Mouse (Mus musculus): ENCODE data around the gene Trank1.

Trank1 gene

DNA sequence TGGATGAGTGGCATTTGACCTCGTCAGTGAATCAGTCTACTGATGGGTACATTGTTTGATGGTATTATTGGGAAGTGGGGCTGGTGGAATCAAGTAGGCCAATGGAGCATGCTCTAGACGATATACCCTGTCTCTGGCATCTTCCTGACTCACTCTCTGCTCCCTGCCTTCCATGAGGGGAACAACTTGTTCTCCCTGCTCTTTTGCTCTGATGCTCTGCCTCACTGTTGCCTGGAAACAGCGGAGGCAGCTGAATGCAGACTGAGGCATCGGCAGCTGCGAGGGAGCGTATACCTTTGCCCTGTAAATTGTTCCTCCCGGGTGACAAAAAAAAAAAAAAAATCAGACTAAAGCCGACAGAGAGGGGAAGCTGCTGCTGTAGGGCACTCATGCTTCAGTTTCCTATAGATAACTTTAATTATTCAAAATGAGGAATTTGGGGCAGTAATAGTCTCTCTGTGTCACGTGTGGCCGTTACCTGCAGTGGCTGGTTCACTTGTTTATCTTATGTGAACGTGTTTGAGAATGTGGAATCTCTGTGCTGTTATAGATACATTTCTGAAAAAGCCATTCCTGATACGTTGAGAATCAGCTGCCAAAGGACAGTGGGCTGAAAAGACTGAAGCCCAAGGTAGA, 9.2 kb upstream of the Trank1 start:
- no peak for DNase-seq (ENCODE audit: low read depth, low spot score)

DNA sequence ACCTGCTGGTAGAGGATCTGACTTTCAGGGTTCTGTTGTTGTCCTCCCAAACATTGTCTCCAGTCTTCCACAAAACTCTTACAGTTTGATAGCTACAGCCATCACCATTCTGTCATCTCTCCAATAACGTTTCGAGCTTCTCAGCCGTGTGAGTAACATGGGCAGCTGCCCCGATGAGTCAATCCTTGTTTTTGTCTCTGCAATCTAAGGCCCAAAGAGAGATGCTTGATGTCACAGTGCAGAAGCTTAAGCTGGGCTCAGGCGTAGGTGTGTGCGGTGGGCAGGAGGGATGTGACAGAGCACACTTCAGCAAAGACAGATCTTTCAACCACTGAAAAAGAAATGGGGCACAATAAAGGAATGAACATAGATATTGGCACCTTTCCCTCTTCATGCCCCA, 7.5 kb upstream of the Trank1 start:
- no peak for DNase-seq (ENCODE audit: low read depth, low spot score)

DNA sequence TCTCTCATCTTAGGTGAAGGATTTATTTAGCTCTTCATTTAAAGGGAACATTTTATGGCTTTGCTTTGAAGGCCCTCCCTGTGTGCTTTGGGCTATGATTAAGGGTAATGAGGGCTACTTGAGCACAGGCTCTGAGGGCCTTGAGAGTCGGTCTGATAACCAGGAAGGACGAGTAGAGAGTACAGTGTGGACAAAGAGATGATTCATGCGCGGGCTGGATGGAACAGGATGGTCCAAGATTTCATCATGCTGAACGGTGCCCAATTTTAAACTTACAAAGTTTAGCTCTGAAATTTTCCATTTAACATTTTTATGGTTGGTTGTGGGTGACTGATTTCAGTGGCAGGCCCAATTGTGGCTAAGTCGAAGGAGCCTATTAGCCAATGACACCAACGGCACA, 5.4 kb upstream of the Trank1 start:
- no peak for DNase-seq (ENCODE audit: low read depth, low spot score)

DNA sequence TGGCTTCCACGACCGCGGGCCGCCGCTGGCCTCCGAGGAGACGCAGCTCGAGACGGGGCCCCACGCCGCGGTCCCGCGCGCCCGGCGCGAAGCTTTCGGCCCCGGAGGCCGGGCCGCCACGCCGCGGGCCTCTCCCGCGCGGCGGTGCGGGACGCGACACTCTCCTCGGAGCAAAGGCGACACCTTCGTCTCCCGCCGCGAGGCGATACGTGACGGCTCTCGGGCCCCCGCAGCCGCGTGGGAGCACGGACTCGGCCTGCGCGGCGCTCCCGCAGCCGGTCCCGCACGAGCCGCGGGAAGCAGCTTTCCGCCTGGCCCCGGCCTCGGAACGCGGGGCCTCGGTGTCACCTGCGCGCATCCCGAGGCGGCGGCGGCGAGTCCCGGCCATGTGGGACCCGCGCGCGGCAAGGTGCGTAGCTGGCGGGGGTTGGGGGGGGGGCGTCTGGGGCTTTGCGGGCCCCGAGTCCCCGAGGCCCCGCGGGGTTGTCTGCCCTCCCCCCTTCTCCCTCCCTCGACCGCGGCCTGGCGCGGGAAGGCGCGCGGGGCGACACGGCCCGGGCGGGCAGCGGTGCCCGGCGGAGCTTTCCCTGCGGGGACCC, 403 bp downstream of the Trank1 start:
- DNase-seq (ENCODE audit: low read depth, low spot score) = no peak

DNA sequence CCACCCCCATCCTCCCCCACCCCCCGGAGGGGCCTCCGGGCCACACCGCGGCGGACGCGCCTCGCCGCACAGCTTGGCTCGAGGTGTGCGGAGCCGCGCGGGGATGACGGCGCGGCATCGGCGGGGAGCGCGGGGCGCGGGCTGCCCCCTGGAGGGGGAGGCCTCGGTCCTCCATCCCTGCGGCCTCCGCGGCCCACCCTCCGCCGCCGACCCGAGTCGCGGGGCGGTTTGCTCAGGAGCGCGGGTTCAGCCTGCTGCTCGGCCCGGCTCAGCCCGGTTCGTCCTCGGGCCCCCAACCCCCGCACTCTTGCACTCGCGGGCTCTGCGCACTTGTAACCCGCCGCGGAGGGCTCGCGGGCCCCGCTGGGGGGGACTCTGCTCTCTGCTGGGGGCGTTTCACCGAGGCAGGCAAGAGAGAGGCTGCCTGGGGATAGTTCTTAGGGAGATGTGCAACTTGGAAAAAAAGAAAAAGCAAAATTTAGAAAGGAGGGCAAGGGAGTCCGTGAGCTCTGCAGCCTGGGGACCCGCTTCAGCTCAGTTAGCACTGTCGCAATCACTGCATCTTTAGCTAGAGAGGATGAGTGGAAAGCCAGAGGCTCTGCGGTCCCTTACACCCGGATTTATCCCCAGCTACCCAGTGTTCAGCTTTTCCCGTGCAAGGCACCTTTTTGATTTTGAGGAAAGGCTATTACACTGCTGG, 1.1 kb downstream of the Trank1 start:
- no peak for DNase-seq (ENCODE audit: low read depth, low spot score)

DNA sequence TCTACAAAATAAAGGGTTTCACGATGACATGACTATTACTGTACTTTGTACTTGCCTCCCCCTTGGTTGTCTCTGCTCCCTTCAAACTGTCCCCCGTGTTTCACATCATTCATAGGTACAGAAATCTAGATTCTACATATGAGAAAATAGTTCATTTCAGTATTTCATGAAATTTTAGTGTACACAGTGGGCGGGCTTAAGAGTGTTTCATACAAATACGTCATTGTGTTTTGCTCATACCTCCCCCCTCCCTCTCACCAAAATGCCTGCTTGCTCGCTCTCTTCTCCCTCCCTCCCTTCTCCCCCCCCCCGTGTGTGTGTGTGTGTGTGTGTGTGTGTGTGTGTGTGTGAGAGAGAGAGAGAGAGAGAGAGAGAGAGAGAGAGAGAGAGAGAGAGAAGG, 1.8 kb downstream of the Trank1 start:
- no peak for DNase-seq (ENCODE audit: low read depth, low spot score)

DNA sequence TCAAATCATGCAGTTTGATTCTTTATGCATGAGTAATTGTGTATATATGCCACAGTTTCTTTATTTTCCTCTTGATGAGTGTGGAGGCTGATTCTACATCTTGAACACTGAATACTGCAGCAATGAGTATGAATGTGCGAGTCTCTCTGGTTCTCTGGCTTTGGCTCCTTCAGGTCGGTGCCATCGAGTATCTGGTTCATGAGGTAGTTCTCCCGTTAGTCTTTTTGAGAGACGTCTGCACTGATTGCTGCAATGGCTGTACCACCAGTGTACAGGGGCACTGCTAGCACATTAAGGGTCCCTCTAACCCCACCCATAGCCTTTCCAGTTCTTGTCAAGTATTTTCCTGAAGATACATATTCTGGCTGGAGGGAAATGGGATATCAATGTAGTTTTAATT, 2.3 kb downstream of the Trank1 start:
- no peak for DNase-seq (ENCODE audit: low read depth, low spot score)

DNA sequence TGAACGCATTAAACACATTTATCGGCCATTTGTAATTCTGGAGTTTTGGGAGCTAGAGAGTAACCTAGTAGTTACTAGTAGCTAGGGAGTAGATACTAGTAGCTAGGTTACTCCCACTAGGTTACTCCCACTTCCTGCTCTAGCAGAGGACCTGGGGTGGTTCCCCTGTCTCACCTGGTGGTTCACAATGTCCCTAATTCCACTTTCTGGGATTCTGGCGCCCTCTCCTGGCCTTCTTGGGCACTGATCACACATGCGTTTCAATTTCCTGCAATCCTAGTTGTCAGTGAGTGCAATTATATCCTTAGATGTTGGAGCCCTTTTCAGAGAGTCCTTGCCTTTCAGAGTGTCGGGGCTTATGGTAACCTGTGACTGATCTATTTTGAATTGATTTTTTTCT, 2.7 kb downstream of the Trank1 start:
- no peak for DNase-seq (ENCODE audit: low read depth, low spot score)

DNA sequence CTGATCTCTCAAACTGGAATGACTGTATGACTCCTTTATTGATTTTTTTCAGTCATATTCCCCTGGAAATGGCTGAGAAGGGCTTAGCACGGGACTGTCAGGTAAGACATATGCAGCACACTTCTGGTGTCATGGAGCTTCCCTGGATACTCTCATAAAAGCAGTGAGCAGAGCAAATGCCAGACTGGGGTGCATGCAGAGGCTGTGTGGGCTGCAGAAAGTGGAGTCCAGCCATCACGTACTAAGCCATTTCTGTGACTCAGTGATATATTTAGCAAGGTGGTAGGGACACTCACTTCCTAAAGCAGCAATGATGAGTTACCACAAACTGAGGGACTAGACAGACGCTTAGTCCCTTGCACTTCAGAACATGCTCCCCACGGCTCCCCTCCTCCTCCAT, 9.4 kb downstream of the Trank1 start:
- DNase-seq (ENCODE audit: low read depth, low spot score) = no peak

DNA sequence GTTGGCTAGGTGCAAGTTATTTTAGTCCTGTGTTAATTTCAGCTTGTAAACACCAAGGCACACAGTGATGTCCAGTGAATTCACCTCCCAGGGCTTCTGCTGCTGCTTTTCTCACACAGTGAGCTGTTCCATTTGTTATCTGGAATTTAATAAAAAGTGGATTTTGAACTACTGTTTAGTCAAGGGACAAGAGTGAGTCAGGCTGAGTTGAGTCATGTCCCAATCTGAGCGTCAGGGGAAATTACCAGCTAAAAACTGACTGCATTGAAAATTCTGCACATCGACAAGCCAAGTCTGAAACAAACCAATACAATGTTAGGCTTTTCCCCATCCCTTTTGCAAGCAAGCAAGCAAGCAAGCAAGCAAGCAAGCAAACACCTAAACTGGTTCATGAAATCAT, 13.3 kb downstream of the Trank1 start:
- no peak for DNase-seq (ENCODE audit: low read depth, low spot score)

DNA sequence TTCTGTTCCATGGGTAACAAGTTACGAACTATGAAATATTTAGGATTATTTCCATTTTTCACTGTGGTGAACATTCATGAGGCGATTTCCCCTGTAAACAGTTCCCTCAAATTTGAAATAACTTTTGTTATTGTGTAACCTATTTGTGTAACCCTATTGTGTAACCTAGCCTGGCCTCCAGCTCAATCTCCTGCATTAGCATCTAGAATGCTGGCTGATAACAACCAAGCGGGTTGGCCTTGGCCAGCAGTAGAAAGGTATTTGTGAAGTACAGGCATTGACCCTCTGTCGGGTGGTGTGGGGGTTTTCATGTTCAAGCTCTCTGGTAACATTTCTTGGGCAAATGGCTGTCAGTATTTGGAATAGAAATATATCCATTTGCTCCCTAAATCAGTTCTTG, 18.3 kb downstream of the Trank1 start:
- DNase-seq (ENCODE audit: low read depth, low spot score) = no peak

DNA sequence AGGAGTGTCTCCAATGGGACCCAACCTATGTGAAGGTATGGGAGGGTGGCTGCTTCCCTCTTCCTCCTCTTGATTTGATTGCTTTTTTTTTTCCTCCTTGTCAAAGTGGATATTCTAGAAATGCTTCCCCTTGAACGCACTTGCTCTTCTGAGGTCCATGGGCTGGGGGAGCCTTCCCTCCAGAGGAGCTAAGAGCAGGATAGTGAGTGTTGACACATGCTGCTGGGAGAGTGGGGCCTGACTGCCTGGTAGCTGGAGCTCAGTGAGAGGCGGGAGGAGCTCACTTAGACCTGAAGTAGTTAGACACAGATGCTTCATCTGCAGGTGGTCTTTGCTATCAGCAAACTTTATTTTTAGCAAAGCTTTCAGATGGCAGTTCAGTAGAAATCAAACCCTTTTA, 22.3 kb downstream of the Trank1 start:
- DNase-seq (ENCODE audit: low read depth, low spot score) = no peak

DNA sequence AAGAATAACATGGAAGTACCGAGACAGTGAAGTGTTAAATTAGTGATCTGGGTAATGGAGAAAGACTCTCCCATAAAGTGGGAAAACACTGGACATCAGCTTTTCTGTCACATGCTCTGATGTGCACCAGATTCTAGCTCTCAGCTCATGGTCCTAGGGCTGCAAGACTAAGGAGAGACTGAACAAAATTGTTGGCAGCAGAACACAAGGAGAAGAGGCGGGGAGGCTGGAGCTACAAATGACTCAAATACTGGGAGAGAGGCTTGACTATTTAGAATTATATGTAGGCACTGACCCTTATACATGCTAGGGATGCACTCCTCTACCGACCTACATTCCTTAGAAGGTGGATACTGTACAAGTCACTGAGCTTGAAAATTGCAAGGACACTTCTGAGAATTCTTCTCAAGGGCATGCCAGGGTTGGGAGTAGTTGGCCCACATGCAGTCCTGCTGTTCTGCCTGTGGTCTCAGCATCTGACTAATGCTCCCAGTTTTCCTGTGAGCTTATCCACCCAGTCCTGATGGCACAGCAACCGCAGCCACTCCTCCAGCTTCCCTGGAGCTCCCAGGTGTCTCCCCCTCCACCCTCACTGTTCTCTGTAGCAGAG, 23.1 kb downstream of the Trank1 start:
- DNase-seq (ENCODE audit: low read depth, low spot score) = no peak

DNA sequence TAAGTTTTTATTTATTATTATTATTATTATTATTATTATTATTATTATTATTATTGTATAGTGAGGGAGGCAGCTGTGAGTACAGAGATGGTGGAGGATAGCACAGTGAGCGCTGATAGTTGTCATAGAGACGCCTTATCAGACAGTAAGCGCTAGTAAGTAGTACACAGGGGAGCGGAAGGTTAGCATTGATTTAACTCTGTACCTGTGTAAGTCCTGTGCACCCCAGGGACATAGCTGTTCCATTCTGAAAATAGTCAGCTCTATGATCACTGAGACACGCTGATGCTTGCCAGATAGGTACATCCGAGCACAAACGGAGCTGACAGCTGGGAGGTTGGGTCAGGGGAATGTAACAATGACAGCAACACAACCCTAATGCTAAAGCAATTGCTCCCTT, 39.7 kb downstream of the Trank1 start:
- no peak for DNase-seq (ENCODE audit: low read depth, low spot score)

DNA sequence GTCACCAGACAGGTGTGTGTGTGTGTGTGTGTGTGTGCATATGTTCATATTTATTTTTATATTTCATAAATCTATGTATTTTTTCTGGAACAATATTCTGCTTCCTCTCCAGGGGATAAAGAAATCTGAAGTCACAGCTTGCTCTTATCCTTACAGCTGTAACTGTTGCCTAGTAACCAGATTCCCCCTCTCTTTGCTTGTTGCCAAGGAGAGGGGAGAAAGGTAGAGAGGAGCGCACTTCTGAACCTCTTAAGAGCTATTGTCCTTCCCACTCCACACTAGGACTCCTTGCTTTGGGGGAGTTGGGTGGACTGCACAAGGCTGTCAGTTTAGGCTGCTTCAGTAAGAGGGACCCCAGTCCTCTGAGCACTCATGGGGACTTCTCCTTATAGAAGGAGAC, 40.1 kb downstream of the Trank1 start:
- DNase-seq (ENCODE audit: low read depth, low spot score) = peak; percentile 49

DNA sequence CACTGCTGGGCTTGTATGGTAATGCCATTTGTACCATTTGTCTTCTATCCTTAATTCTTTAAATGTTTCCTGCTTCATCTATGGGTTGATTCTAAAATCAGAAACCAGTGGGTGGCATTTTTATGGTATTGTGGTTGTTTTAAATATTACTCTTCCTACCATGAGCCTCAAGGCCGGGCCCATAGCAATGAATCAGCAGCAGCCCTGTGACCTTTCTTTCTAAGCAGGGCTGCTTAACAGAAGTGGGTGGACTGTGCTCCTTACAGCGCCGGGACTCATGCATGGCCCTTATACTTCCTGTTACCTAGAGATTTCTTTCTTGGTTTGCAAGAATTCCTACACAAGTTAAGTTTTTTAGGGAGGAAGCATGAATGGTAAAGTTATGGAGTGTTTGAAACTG, 41.1 kb downstream of the Trank1 start:
- DNase-seq (ENCODE audit: low read depth, low spot score) = peak; percentile 31

DNA sequence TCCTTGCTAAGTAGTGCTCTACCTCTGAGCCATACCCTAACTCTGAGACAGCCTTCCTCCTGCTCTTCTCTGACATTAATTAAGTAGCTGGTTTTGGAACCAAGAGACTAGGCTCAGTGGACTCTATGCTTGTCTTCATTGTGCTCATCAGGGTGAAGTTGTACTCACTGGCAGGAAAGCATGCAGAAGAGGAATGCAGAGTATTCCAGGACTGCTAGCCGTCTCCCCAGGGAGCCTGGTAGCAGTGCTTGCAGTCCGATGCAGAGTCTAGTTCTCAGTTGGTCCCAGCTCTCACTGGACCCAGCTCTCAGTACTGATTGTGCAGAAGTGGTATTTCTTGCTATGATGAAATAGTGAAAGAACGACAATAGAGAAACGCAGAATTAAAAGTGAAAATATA, 43.5 kb downstream of the Trank1 start:
- DNase-seq (ENCODE audit: low read depth, low spot score) = no peak

DNA sequence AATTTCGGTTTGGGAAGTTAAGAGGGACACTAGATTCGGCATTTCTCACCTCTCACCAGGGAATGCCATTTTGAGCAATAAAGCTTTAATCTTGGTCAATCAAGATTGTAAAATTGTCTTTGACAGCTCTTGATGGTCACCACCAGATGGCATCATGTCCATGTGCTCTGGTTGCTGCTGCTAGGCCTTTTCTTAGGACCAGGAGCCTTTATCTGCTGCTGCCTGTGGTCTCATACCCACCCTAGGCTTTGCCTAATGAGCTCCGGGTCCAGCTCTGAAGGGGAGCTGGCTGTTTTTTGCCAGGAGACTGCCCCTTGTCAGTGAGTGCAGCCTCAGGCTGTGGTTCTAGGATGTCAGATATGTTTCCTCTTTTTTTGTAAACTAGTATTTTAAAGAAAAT, 44.8 kb downstream of the Trank1 start:
- no peak for DNase-seq (ENCODE audit: low read depth, low spot score)

DNA sequence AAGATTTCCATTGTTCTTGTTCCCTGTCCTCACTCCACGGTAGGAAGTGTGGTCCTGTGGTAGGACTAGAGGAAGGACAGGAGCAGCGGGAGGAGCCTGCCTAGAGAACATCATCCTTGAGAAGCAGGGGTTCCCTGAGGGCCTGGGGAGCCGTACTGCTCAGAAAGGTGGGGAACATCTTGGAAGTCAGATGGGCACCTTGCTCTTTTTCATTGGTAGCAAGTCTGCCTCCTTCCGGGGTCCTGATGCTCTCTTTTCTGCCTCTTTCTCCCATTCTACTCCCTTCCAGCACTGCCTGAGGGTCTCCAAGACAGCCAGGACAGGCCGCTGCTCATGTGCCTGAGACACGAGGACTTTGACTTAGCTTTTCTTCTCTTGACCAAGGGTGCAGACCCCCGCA, 52.1 kb downstream of the Trank1 start:
- DNase-seq (ENCODE audit: low read depth, low spot score) = no peak

DNA sequence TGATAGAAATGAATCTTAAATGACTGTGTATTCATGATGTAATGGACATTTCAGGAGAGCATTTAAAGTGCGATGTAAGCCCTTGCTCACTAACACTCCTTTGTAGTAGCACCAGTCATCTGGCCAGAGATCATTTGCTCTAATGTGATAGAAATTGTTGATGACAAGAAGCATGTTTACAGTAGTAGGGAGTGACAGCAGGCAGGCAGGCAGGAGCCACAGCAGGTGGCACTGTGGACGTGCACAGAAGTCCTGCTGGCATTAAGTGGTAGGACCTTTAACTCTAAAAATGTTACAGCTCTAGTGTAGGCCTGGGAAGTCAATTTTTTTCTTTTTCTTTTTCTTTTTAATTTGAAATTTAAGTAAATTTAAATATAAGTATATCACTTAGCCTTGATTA, 56.2 kb downstream of the Trank1 start:
- no peak for DNase-seq (ENCODE audit: low read depth, low spot score)

DNA sequence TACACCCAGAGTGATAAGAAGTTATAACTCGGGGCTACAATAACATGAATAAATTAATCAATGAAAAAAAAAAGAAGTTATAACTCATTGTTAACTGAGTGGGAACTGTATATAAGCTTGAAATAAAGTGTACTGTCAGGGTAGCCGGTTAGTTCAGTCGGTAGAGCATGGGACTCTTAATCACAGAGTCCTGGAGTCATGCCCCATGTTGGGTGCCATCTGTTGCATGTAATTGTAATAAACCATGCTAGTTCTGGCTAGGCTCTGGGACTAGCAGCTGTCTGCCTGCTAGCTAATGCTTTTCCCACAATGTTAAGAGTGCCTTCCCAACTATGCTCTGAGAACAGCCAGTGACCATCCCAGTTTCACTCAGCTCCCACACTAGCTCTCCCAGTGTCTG, 60.5 kb downstream of the Trank1 start:
- DNase-seq (ENCODE audit: low read depth, low spot score) = no peak

DNA sequence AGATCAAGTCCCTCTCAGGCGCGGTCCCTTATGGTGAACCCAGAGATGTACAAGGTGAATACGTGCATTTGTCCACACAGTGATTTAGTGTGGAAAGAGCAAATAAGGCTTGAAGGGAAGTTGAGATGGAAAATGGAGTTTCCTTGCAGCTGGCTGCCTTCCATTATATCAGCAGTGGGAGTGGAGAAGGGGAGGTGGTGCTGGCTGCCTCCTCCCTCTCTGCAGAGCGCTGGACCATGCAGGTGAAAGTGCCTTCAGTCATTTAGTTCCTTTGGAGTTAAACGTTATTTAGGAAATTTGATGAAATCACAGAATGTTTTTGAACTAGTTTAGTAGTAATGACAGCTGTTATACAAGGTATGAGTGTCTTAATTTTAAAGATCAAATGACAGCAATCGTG, 66.3 kb downstream of the Trank1 start:
- DNase-seq (ENCODE audit: low read depth, low spot score) = no peak
